Mouse (Mus musculus) neural tube, embryonic 15.5 days (tissue): ENCODE measurements at regions not wholly inside any gene's neighbourhood (a gene's known extent, or its start where the extent isn't known, plus 50 kb on each side); places are given as distances from the start of the nearest gene placed in this dataset.

ENCODE experiments used
- ATAC-seq: fragments of 200-750 bp; cut with Nextera tagmentation; 2 replicates; pipeline ENCODE4 v1.8.0; 2017; ENCODE audit warnings: mild to moderate bottlenecking, moderate TSS enrichment, moderate library complexity; ENCODE audit not compliant: low FRiP score
- H3K27ac ChIP-seq: fragments of 300-500 bp; sonication (generic); replicated peaks from 2 replicates; pipeline ENCODE4 v1.5.1; 2015; ENCODE audit warnings: mild to moderate bottlenecking, inconsistent platforms
- H3K27me3 ChIP-seq: fragments of 300-500 bp; sonication (generic); replicated peaks from 2 replicates; pipeline ENCODE4 v1.6.1; 2015; ENCODE audit warnings: inconsistent platforms
- H3K36me3 ChIP-seq: fragments of 300-500 bp; sonication (generic); 2 replicates; pipeline ENCODE4 v1.6.1; 2015; ENCODE audit warnings: inconsistent platforms
- H3K4me1 ChIP-seq: fragments of 300-500 bp; sonication (generic); 2 replicates; pipeline ENCODE4 v1.6.1; 2015; ENCODE audit warnings: inconsistent platforms
- H3K4me2 ChIP-seq: fragments of 300-500 bp; sonication (generic); 2 replicates; pipeline ENCODE4 v1.6.1; 2015; ENCODE audit warnings: inconsistent platforms, mild to moderate bottlenecking, moderate library complexity
- H3K4me3 ChIP-seq: fragments of 300-500 bp; sonication (generic); replicated peaks from 2 replicates; pipeline ENCODE4 v1.5.1; 2015; ENCODE audit warnings: mild to moderate bottlenecking, inconsistent platforms
- H3K9ac ChIP-seq: fragments of 300-500 bp; sonication (generic); replicated peaks from 2 replicates; pipeline ENCODE4 v1.6.1; 2015; ENCODE audit warnings: mild to moderate bottlenecking, inconsistent platforms
- H3K9me3 ChIP-seq: fragments of 300-500 bp; sonication (generic); replicated peaks from 2 replicates; pipeline ENCODE4 v1.6.1; 2016; ENCODE audit warnings: inconsistent platforms
- WGBS: fragments of 180-500 bp; shearing (Covaris S2); methylation state at CpG from one replicate; pipeline ENCODE4 v1.1.7; 2015; ENCODE audit warnings: mixed read lengths; 5-methylcytosine and 5-hydroxymethylcytosine counted together

DNA sequence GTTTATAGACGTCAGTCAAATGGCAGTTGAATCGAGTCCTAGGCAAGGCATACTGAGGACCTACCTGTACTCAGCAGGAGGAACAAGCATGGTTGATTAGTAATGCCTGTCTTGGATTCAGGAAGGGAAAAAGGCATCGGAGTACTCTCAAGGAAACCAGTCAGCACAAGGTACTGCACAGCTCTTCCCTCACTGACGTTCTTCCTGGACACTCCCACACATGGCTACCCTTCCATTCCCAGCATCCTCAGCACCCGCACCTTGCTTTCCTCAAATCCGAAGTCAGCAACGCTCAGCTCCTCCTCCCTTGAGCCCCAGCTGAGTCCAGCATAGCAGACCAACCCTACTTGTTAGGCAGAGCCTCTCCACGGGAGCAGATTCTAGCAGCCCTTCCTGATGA, 279.6 kb upstream of the Eef2kmt start:
- Histone ChIP-seq H3K4me3 (no peak overlapping the region), H3K9me3 (no peaks in the 10 kb centered on the region), H3K4me2 (no peak overlapping the region), H3K4me1 (peaks cover 16% of the 10 kb centered on the region), H3K9ac (no peak overlapping the region), H3K27me3 (no peaks in the 10 kb centered on the region), H3K36me3 (no peaks in the 10 kb centered on the region), H3K27ac (no peak overlapping the region)
- 57% methylated on average over 8 of the region's 8 CpGs for WGBS
- ATAC-seq: no peak

DNA sequence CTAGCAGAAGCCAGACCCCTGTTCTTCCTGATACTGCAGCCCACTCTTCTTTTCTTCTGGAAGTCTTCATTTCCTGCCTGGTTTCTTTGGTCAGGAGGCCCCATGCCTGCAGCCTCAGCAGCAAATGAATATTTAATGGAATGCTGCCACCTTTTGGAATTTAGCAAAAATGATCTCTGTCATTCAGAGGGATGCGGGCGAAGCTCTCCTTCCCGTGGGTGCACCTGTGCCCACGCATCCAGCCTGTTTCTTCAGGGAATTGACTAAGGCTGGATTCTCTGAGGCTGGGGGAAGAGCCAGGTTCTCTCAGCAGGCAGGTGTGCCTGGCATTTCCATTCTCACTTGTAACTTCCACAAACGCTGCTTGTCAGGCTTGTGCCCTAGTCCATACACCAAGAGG, 279.1 kb upstream of the Eef2kmt start:
- WGBS: 51% methylated on average over 5 of the region's 5 CpGs
- no peak for ATAC-seq

GRCm38 (mm10) chr16:5534385-5534784, 278.6 kb upstream of the Eef2kmt start:
- no peak for ATAC-seq
- WGBS: 69% methylated on average over 3 of the region's 3 CpGs
- Histone ChIP-seq H3K9ac (no peak overlapping the region), H3K27me3 (no peaks in the 10 kb centered on the region), H3K4me2 (no peak overlapping the region), H3K9me3 (no peaks in the 10 kb centered on the region), H3K4me1 (peaks cover 16% of the 10 kb centered on the region), H3K27ac (no peak overlapping the region), H3K4me3 (no peak overlapping the region), H3K36me3 (no peaks in the 10 kb centered on the region)

More for the DNA sequence above, 279.1 kb upstream of the Eef2kmt start:
- Histone ChIP-seq H3K36me3 (no peaks in the 10 kb centered on the region), H3K27me3 (no peaks in the 10 kb centered on the region), H3K9me3 (no peaks in the 10 kb centered on the region), H3K9ac (no peak overlapping the region), H3K4me1 (peaks cover 16% of the 10 kb centered on the region), H3K4me2 (no peak overlapping the region), H3K27ac (no peak overlapping the region), H3K4me3 (no peak overlapping the region)

- Histone ChIP-seq H3K4me3 (no peak overlapping the region), H3K9me3 (no peaks in the 10 kb centered on the region), H3K27ac (no peak overlapping the region), H3K4me2 (no peak overlapping the region), H3K4me1 (peaks cover 16% of the 10 kb centered on the region), H3K9ac (no peak overlapping the region), H3K27me3 (no peaks in the 10 kb centered on the region), H3K36me3 (no peaks in the 10 kb centered on the region)
- no peak for ATAC-seq
- WGBS: 84% methylated on average over 3 of the region's 3 CpGs
Measured at GRCm38 (mm10) chr16:5532281-5532680, 276.5 kb upstream of the Eef2kmt start.

DNA sequence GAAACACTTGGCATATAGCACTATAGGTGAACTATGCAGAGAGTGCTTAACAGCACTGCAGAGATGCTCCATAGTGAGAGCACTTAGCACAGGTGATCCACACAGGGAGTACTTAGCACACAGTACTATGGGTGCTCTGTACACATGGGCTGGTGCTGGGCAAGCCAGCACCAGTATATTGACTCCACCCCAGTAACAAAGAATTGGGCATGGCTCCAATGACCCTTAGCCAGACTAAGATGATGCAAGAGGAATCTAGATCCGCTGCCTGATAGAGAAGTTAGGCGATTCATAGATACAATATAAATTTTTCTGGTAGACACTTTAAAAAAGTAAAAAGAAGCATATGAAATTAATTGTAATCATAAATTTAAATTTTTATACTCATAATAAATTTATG, 274.0 kb upstream of the Eef2kmt start:
- Histone ChIP-seq H3K9ac (no peak overlapping the region), H3K9me3 (no peaks in the 10 kb centered on the region), H3K36me3 (no peaks in the 10 kb centered on the region), H3K4me1 (peaks cover 4% of the 10 kb centered on the region; the same call in 1 of the 2 replicates), H3K27me3 (no peaks in the 10 kb centered on the region), H3K4me2 (no peak overlapping the region), H3K4me3 (no peak overlapping the region), H3K27ac (no peak overlapping the region)
- ATAC-seq: no peak
- 91% methylated on average over 2 of the region's 2 CpGs for WGBS

- Histone ChIP-seq H3K9me3 (no peaks in the 10 kb centered on the region), H3K4me2 (no peak overlapping the region), H3K4me3 (no peak overlapping the region), H3K9ac (no peak overlapping the region), H3K36me3 (no peaks in the 10 kb centered on the region), H3K27ac (no peak overlapping the region), H3K4me1 (0 out of 2 replicates have a peak, but pooled peaks cover 8% of the 10 kb centered on the region), H3K27me3 (no peaks in the 10 kb centered on the region)
- 80% methylated on average over 4 of the region's 4 CpGs for WGBS
- no peak for ATAC-seq
Measured at GRCm38 (mm10) chr16:5527936-5528335, 272.2 kb upstream of the Eef2kmt start.

DNA sequence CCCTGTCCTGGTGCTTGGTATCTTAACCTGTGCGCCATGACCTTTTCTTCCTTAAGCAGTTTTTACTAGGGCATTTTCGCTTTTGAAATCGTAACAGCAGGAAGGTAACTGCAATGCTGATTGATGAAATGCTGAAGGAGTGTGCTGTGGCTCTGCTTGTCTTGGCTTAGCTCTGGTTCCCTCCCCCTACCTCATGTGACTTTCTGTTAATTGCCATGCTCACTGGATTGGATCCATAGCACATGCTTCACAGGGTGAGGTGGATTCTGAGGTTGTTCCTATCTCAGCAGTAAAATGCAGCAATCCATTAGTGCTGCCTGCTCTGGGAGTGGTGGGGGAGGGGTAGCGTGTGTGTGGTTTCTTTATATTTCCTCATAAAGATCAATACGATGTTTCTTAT, 268.6 kb upstream of the Eef2kmt start:
- 0 out of 2 replicates have a peak, but pooled peaks have one; percentile 61 for ATAC-seq
- Histone ChIP-seq H3K9me3 (no peaks in the 10 kb centered on the region), H3K36me3 (no peaks in the 10 kb centered on the region), H3K27ac (peak overlapping the region; percentile 60; the same call in 1 of the 2 replicates), H3K4me2 (no peak overlapping the region), H3K4me1 (0 out of 2 replicates have a peak, but pooled peaks cover 8% of the 10 kb centered on the region), H3K27me3 (no peaks in the 10 kb centered on the region), H3K4me3 (no peak overlapping the region), H3K9ac (no peak overlapping the region)
- 69% methylated on average over 5 of the region's 5 CpGs for WGBS

- Histone ChIP-seq H3K9me3 (no peaks in the 10 kb centered on the region), H3K36me3 (no peaks in the 10 kb centered on the region), H3K4me3 (no peak overlapping the region), H3K27me3 (no peaks in the 10 kb centered on the region), H3K9ac (no peak overlapping the region), H3K4me2 (no peak overlapping the region), H3K4me1 (0 out of 2 replicates have a peak, but pooled peaks cover 8% of the 10 kb centered on the region), H3K27ac (peak overlapping the region; percentile 60)
- 36% methylated on average over 7 of the region's 7 CpGs for WGBS
- ATAC-seq: 0 out of 2 replicates have a peak, but pooled peaks have one; percentile 41
Measured at GRCm38 (mm10) chr16:5523402-5524021, 267.7 kb upstream of the Eef2kmt start.

GRCm38 (mm10) chr16:5517746-5518145, 262.0 kb upstream of the Eef2kmt start:
- H3K4me3 ChIP-seq: no peak overlapping the region
- H3K9me3 ChIP-seq: no peaks in the 10 kb centered on the region
- H3K9ac ChIP-seq: no peak overlapping the region
- ATAC-seq: no peak
- H3K27me3 ChIP-seq: no peaks in the 10 kb centered on the region
- WGBS: 75% methylated on average over 5 of the region's 5 CpGs
- no peak overlapping the region for H3K4me2 ChIP-seq
- no peak overlapping the region for H3K27ac ChIP-seq
- peaks cover 3% of the 10 kb centered on the region; the same call in 1 of the 2 replicates for H3K4me1 ChIP-seq
- no peaks in the 10 kb centered on the region for H3K36me3 ChIP-seq

- 66% methylated on average over 5 of the region's 5 CpGs for WGBS
- no peak for ATAC-seq
Measured at GRCm38 (mm10) chr16:5515867-5516266, 260.1 kb upstream of the Eef2kmt start.

GRCm38 (mm10) chr16:5507261-5507660, 251.5 kb upstream of the Eef2kmt start:
- no peaks in the 10 kb centered on the region for H3K36me3 ChIP-seq
- H3K9me3 ChIP-seq: no peaks in the 10 kb centered on the region
- no peak overlapping the region for H3K9ac ChIP-seq
- no peaks in the 10 kb centered on the region for H3K4me1 ChIP-seq
- H3K4me3 ChIP-seq: no peak overlapping the region
- H3K4me2 ChIP-seq: no peak overlapping the region
- 51% methylated on average over 8 of the region's 8 CpGs for WGBS
- H3K27me3 ChIP-seq: no peaks in the 10 kb centered on the region
- ATAC-seq: no peak
- H3K27ac ChIP-seq: no peak overlapping the region; the same call in 1 of the 2 replicates

More at GRCm38 (mm10) chr16:5515867-5516266, 260.1 kb upstream of the Eef2kmt start:
- H3K4me3 ChIP-seq: no peak overlapping the region
- H3K9me3 ChIP-seq: no peaks in the 10 kb centered on the region
- H3K4me1 ChIP-seq: peaks cover 3% of the 10 kb centered on the region; the same call in 1 of the 2 replicates
- H3K27ac ChIP-seq: no peak overlapping the region
- H3K4me2 ChIP-seq: no peak overlapping the region
- no peak overlapping the region for H3K9ac ChIP-seq
- no peaks in the 10 kb centered on the region for H3K27me3 ChIP-seq
- no peaks in the 10 kb centered on the region for H3K36me3 ChIP-seq

GRCm38 (mm10) chr16:5501961-5502360, 246.2 kb upstream of the Eef2kmt start:
- no peak overlapping the region for H3K4me3 ChIP-seq
- H3K36me3 ChIP-seq: no peaks in the 10 kb centered on the region
- H3K27ac ChIP-seq: no peak overlapping the region
- H3K4me2 ChIP-seq: no peak overlapping the region
- H3K9ac ChIP-seq: no peak overlapping the region
- no peaks in the 10 kb centered on the region for H3K27me3 ChIP-seq
- no peak for ATAC-seq
- H3K4me1 ChIP-seq: no peaks in the 10 kb centered on the region
- WGBS: 87% methylated on average over 7 of the region's 7 CpGs
- no peaks in the 10 kb centered on the region for H3K9me3 ChIP-seq
